Mouse (Mus musculus) liver, adult 2 months (tissue): ENCODE data around the gene Tnfaip8l1. TPM values are rescaled to one million over a fixed set of nuclear protein-coding genes. Genes with fewer than 3 reads are reported as not detected.

Experiments used
- DNase-seq: peaks from one replicate; pipeline ENCODE4 v3.0.0-alpha.2; 2011; ENCODE audit warnings: low read depth, low spot score; ENCODE audit errors: extremely low read depth
- H3K27ac ChIP-seq: fragments of 200-500 bp; replicated peaks from 2 replicates; pipeline ENCODE4 v1.5.1; 2012; ENCODE audit warnings: low read depth, mild to moderate bottlenecking, control low read depth, inconsistent platforms, low read length; ENCODE audit not compliant: insufficient read depth
- H3K27me3 ChIP-seq: fragments of 200-500 bp; 2 replicates; pipeline ENCODE4 v1.6.1; 2012; ENCODE audit warnings: mild to moderate bottlenecking, moderate library complexity, low read length, inconsistent platforms; ENCODE audit not compliant: control insufficient read depth, insufficient read depth
- H3K36me3 ChIP-seq: fragments of 200-500 bp; 2 replicates; pipeline ENCODE4 v1.6.1; 2012; ENCODE audit warnings: low read length, inconsistent platforms; ENCODE audit not compliant: control insufficient read depth, insufficient read depth
- H3K4me1 ChIP-seq: fragments of 200-500 bp; 2 replicates; pipeline ENCODE4 v1.6.1; 2011; ENCODE audit warnings: low read length; ENCODE audit not compliant: control insufficient read depth, insufficient read depth
- H3K4me3 ChIP-seq: fragments of 200-500 bp; 2 replicates; pipeline ENCODE4 v1.5.1; 2011; ENCODE audit warnings: low read depth, mild to moderate bottlenecking, control low read depth, low read length, moderate library complexity; ENCODE audit not compliant: insufficient read depth
- H3K79me2 ChIP-seq: fragments of 200-500 bp; 2 replicates; pipeline ENCODE4 v1.6.1; 2012; ENCODE audit warnings: inconsistent platforms, mild to moderate bottlenecking, low read length, moderate library complexity; ENCODE audit not compliant: control insufficient read depth, insufficient read depth
- H3K9ac ChIP-seq: fragments of 200-500 bp; 2 replicates; pipeline ENCODE4 v1.6.1; 2012; ENCODE audit warnings: low read depth, mild to moderate bottlenecking, control low read depth, inconsistent platforms, low read length
- CTCF ChIP-seq: fragments of 200-500 bp; IDR thresholded peaks from 2 replicates; pipeline ENCODE4 v1.5.1; 2011; ENCODE audit warnings: low read depth, low read length, control low read depth
- POLR2A ChIP-seq: fragments of 200-500 bp; IDR thresholded peaks from 2 replicates; pipeline ENCODE4 v1.6.1; 2011; ENCODE audit warnings: low read length, control low read depth; ENCODE audit not compliant: insufficient read depth; ENCODE audit errors: extremely low read depth
- WGBS: fragments of 180-500 bp; shearing (Covaris S2); methylation state at CpG from one replicate; pipeline ENCODE4 v1.1.7; 2018; 5-methylcytosine and 5-hydroxymethylcytosine counted together
- polyA plus RNA-seq: library from polyadenylated mRNA; depleted of rRNA; stranded (reverse); fragments of >200 nt; gene quantifications from 2 replicates; pipeline ENCODE4 v1.2.3, GENCODE M21; 2012
- total RNA-seq: library from RNA; depleted of rRNA; stranded (reverse); fragments of >200 nt; gene quantifications from 2 replicates; pipeline ENCODE4 v1.2.3, GENCODE M21; 2014

The Tnfaip8l1 gene
- total and polyA plus RNA-seq, 2 experiments = 20.9 to 21.8 TPM

DNA sequence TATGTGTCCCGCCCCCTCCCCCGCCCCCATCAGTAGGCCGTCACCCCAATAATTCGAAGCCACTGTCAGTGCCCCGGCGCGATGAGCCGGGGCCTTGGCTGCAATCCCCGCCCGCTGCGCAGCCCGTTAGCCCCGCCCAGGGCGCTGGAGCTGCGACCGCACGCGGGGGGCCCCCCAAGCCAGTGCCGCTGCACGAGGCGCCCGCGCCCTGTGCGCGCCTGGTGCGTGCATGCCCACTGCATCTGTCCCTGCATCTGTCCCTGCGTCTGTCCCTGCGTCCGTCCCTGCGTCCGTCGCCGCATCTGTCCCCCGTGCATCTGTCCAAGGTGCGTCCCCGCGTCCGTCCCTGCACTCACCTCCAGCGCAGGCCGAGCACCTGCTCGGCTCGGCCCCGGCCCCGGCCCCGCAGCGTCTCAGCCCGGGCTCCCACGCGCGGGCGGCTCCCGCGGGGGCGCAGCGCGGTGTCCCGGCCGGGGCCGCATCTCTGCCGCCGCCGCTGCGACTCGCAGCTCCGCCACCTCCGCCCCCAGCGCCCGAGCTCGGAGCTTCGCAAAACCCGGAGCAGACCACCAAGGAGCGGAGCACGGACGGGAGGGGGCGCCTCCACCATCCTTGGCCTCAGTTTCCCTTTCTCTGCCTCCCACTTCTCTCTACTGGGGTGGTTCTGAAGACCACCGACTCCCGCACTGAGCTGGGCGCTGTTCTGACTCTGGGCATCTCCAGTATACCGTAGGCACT lies 22.2 kb upstream of the Tnfaip8l1 start, which contains the start of gene Sema6b:
Sema6b (minus strand) TSS at position 486 of the 738 bp plus-strand sequence.
- Histone ChIP-seq H3K27ac (no peak within 1 kb of the TSS), H3K36me3 (no peaks in the 10 kb centered on the region), H3K4me3 (peak within 1 kb of the TSS; percentile 70), H3K27me3 (peaks cover 15% of the 10 kb centered on the region), H3K79me2 (no peaks in the 10 kb centered on the region), H3K4me1 (no peaks in the 10 kb centered on the region), H3K9ac (peak within 1 kb of the TSS; percentile 52)
- DNase-seq = no peak
- 4% methylated on average over 79 of the region's 79 CpGs for WGBS
- no peak for TF ChIP-seq CTCF
- TF ChIP-seq POLR2A = no peak

DNA sequence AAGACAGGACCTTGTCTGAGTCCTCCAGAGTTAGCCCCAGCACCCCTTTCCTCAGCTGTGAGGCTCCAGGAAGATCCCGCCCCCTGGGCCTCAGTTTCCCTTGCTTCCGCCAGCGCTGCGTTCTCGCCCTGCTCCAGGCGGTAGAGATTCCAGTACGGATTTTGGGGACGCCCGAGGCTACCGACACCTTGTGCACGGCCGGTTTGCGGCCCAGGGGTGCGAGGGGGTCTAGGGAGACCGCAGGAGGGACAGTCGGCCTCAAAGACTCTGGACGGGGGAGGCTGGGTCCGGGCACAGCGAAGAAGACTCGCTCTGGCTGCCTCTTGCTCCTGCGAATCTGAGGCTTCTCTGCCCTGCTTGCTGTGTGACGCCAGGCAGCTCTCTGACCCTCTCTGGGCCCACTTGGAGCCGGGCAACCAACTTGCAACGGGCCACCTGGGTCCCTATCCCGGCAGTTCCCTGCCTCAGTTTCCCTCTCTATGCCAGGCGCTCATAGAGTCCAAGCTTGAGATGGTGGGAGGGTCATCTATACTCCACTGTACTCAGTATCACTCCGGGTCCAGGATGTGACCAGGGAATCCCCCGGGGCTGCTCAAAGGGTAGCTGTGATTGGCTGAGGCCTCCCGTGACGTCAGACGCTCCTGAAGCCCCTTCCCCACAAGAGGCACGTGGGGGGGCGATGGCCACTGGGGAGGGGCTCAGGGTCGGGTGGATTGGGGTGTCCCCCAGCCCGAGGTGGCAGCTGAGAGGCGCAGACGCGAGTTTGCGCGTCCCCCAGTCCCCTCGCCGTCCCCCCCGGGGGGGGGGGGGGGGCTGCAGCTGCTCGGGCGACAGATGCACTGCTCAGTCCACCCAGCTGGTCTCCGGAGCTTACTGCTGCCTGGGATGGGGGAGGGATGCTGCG lies 20.3 kb upstream of the Tnfaip8l1 start:
- no peak for DNase-seq
- no peaks in the 10 kb centered on the region for H3K4me1 ChIP-seq
- 5% methylated on average over 45 of the region's 47 CpGs for whole genome bisulfite sequencing
- H3K36me3 ChIP-seq = no peaks in the 10 kb centered on the region
- H3K9ac ChIP-seq = no peak overlapping the region
- no peak for TF ChIP-seq CTCF
- TF ChIP-seq POLR2A = no peak
- H3K27ac ChIP-seq = no peak overlapping the region
- H3K4me3 ChIP-seq = peak overlapping the region; percentile 29; the same call in 1 of the 2 replicates
- peaks cover 15% of the 10 kb centered on the region for H3K27me3 ChIP-seq
- no peaks in the 10 kb centered on the region for H3K79me2 ChIP-seq

DNA sequence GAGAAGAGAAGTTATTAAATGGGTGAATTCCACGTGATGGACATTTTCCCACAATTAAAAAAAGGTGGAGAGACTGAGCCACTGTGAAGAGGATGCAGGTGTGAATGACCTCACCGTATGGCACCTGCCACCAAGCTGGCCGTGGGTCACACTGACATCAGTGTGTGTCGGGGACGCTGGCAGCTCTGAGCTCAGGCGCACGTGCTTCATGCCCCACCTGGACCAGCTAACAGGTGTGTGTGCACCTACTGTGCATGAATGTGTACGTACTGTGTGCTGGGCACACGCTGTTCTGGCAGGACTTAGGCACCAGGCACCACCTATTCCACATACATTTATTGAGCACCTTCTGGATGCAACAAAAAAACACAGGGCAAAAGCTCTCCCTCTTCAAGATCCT lies 17.7 kb upstream of the Tnfaip8l1 start:
- Histone ChIP-seq H3K4me3 (no peak overlapping the region), H3K79me2 (no peaks in the 10 kb centered on the region), H3K27me3 (peaks cover 25% of the 10 kb centered on the region), H3K27ac (no peak overlapping the region), H3K36me3 (no peaks in the 10 kb centered on the region), H3K4me1 (no peaks in the 10 kb centered on the region), H3K9ac (no peak overlapping the region)
- TF ChIP-seq POLR2A (no peak), CTCF (no peak)
- 78% methylated on average over 9 of the region's 9 CpGs for WGBS
- no peak for DNase-seq

DNA sequence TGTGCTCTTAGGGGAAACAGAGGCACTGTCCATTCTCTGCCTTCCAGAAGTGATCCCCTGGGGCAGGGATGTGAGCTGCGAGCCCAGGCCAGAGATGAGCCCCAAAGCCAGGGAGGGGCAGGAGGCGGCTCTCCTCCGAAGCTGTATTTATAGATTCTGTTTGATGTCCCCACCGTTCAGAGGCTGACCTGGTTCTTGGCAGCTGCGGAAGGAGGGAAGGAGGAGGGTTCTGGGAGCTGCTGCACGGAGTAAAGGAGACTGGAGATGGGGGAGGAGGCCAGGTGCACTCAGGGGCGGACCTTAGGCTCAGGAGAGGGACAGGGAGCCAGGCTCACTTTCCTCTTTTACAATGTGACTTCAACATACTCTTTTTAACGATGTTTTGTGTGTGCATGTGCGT lies 16.1 kb upstream of the Tnfaip8l1 start:
- Histone ChIP-seq H3K36me3 (no peaks in the 10 kb centered on the region), H3K79me2 (no peaks in the 10 kb centered on the region), H3K27me3 (peaks cover 17% of the 10 kb centered on the region), H3K9ac (no peak overlapping the region), H3K27ac (no peak overlapping the region), H3K4me3 (no peak overlapping the region), H3K4me1 (no peaks in the 10 kb centered on the region)
- no peak for DNase-seq
- WGBS = 45% methylated on average over 9 of the region's 9 CpGs
- no peak for TF ChIP-seq POLR2A
- TF ChIP-seq CTCF = no peak

DNA sequence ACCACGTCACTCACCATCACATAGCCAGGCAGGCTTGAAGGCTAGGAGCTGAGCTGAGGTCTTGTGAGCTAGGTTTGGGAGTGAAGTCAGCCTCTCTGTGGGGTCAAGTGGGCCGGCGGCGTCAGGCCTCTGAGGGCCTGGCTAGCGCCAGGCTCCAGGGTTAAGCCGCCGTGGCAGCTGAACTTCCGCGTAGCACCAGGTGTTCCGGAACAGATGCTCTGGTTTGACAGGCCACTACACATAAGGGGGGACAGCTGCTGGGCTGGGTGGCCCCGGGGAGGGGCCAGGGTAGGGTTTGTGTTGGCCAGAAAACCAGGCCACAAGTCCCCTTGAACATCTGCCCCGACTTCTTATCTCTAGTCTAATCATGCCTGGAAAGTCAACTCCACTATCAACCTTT lies 14.9 kb upstream of the Tnfaip8l1 start:
- no peak for TF ChIP-seq CTCF
- TF ChIP-seq POLR2A = no peak
- H3K27ac ChIP-seq = no peak overlapping the region
- no peaks in the 10 kb centered on the region for H3K36me3 ChIP-seq
- H3K9ac ChIP-seq = no peak overlapping the region
- no peaks in the 10 kb centered on the region for H3K4me1 ChIP-seq
- WGBS = 77% methylated on average over 12 of the region's 12 CpGs
- DNase-seq = no peak
- H3K4me3 ChIP-seq = no peak overlapping the region
- H3K79me2 ChIP-seq = no peaks in the 10 kb centered on the region
- H3K27me3 ChIP-seq = peaks cover 10% of the 10 kb centered on the region
